Mouse (Mus musculus) left cerebral cortex, postnatal 4 days (tissue): Measurements from ENCODE around the gene Nodal. TPM values are rescaled to one million over a fixed set of nuclear protein-coding genes. Genes with fewer than 3 reads are reported as not detected.
"Not testable (repeated sequence)": the region's sequence is repeated elsewhere in the genome, so short reads cannot be mapped to it uniquely, and the experiment has no call there.

Source experiments
- DNase-seq: peaks from one replicate; pipeline ENCODE4 v3.0.0-alpha.2; 2022
- intact Hi-C: fragments of 180-260 bp; cut with DNase I; formaldehyde crosslinking; loops from one replicate; pipeline ENCODE4 v1.15.1; 2025
- total RNA-seq, 2 experiments: library from RNA; stranded (reverse); gene quantifications; 2 replicates each; pipeline ENCODE4 v1.2.3; 2021

The Nodal gene
- total RNA-seq, 2 experiments from 2014 or later: 0.18 TPM; not detected in 1

DNA sequence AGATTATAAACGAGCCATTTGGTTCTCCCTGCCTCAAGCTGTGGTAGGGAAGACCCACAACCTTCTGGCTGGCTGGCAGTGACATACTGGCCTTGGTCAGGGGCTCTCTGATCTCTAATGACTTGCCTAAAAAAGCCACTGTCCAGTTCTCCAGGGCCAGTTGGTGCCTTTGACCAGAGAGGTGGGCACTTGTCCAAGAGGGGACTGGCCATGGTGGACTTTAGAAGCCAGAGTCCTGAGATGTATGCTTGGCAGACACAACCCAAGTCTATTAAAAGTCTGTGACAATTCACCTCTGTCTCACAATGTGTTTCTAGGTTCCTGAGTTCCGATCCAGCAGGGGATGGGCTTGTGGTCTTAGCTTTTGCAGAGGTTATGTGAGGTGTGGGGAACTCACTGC, 7.3 kb downstream of the Nodal start:
- intact Hi-C loops: no loop called here
- no peak for DNase-seq

DNA sequence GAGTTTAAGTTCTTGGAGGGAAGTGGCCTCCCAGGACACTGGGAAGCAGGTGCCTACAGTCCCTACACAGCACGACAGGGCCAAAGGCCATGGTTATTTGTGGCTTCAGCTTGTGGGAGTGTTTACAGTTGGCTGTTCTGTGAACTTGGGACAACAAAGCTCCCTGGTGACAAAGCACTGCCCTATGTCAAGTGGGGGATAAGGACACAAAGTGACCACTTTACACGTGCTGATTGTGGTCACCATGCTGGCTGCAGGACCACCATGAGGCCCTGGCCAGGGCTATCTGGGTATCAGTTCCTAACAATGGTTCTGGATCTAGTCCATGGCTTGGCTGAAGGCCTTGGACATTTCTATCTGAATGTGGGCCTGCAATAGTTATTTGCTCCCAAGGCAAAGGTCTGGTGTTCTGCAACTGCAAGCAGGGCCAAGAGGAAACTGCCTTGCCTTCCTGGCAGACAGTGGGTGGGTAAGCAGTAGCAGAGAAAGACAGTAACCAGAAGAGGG, 8.5 kb downstream of the Nodal start:
- intact Hi-C loops: no loop called here
- DNase-seq: no peak

DNA sequence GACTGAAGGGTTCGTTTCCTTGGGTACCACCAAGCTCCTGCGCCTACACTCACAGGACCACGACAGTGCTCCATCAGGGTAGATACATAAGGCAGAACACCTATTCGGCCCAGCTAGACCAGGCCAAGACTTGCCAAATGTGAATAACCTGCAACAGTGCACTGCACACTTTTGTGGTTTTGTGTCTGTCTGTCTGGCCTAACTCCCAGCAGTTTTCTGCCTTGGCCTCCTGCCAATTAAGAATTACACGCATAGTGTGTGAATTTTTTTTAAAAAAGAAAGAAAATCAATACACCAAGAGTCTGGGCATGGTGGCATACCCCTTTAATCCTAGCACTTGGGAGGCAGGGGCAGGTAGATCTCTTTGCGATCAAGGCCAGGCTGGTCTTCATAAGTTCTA, 10.2 kb downstream of the Nodal start:
- intact Hi-C loops: no loop called here

DNA sequence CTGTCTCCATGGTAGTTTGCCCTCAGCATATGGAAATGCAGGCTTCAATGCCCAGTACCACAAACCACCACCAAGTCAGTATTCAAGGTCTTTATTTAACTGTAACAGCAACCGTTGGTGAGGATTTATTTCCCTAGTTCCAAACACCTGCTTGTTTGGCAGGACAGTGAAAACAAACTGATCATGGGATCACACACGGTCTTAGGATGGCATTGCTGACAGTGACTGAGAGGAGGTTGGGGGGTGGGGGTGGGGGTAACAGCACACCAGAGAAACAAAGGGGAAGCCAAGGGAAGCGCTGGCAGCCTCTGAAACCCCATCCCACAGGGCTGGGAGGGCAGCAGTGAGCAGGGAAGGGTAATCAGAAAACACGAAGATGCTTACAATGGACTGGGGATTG, 10.6 kb downstream of the Nodal start:
- no peak for DNase-seq
- intact Hi-C loops: no loop called here

More for the DNA sequence above, 10.2 kb downstream of the Nodal start:
- no peak for DNase-seq

DNA sequence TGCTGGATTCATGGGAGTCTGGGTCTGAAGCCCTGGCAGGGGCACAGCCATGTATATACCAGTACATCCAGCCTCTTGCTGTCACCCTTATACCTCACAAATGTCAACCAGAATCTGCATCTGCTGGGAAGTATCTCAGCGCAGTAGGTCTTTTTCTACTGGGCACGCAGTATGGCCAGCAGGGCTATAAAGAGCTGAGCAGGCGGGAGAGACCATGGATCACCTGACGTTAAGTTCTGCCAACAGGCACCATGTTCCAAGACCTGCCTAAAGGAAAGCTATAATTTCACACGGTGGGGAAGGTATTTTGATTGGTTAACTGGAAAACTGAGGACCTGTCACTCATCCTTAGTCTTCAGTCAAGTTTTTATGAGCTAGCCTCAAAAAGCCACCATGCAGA, 11.3 kb downstream of the Nodal start:
- DNase-seq: no peak
- intact Hi-C loops: no loop called here

DNA sequence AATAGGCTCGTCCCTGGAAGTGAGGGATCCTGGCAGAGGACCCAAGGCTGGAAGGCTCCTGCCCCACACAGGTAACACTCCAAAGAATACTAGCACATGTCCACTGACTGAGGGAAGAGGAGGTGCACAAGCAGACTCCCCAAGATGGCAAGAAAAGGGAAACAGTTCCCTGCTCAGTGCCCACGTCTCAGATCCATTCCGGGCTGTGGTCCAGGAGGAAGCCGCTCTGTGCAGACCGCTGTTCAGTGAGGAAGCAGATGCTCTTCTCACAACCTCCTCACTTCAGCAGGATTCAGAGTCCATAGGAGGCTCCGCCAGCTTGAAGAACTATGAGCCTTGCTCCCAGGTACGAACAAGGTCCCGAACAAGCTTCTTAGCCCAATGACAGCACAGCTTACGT, 13.6 kb downstream of the Nodal start:
- no peak for DNase-seq
- intact Hi-C loops: no loop called here

DNA sequence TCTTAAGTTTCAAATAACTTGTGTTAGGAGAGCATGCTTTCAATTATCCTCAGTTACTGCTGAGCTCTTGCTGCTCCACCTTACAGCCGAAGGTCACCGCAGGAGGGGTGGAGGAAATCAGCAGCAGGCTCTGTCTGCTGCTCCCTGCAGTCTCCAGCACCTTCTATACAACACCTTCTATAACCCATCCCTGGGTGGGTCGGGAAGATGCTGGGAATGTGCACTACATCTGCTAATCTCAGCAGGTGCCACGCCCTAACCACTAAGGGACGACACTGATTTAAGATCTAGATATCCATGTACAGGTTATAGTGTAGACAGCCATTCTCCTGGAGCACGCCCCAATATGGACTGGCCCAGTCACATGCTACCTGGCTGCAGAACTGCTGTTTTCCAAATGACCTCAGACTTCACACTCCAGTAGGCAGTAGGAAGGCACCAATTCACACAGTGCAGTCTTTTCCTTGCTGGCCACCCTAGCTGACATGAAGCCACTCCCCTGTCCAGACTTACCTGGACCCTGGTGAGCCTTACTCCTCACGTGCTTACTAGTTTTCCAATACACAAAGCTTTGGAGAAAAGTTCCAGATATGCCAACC, 22.5 kb downstream of the Nodal start:
- no peak for DNase-seq
- intact Hi-C loops: no loop called here

DNA sequence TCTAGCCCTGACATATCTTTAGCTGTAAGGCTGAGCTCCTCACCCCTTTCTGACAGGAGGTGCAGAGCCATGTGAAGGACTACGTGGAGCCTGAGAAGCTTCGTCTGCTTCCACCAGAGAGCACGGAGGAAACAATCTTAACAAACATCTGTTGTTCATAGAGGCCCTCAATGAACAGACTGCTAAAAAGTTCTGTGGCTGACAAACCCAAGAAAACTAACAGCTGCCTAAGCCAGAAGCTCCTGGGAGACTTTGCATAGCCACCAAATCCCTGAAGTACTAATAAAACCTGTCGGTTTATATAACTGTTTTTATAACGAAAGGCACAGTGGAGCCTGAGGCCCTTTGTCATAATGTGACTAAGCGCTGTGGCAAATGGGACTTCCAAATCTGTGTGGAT, 25.7 kb downstream of the Nodal start:
- no peak for DNase-seq
- intact Hi-C loops: no loop called here

DNA sequence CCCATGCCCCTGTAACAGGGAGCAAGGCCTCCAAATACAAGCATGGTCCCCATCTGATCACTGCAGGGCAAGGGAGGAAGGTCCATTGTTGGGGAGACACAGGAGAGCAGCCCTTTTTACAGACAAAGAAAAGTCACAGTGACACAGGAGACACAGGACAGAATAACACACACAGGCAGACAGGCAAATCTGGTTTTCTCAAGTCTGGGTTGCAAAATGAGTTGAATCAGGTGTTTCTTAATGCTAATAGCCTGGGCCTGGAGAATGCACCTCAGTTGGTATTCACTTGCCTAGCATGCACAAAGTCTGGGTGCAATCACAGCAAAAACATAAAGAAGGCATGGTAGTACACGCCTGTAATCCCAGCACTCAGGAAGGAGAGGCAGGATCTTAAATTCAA, 26.1 kb downstream of the Nodal start:
- no peak for DNase-seq
- intact Hi-C loops: no loop called here

DNA sequence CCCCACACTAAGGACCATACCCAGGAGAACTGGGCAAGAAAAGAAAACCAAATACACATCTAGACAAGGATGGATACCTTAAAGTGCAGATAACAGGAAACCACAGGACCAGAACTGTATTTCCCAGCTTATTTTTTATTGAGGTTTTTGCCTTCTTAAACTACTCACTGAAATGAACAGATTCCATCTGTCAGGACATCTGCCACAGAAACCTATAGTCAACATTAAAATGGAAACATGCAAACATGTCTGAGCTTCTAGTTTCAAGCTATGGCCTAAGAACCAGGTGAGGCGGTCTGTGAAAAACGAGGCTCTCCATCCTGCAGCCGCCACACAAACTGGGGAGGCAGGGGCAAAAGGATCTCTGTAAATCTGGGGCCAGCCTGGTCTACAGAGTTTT, 27.2 kb downstream of the Nodal start:
- no peak for DNase-seq
- intact Hi-C loops: no loop called here

DNA sequence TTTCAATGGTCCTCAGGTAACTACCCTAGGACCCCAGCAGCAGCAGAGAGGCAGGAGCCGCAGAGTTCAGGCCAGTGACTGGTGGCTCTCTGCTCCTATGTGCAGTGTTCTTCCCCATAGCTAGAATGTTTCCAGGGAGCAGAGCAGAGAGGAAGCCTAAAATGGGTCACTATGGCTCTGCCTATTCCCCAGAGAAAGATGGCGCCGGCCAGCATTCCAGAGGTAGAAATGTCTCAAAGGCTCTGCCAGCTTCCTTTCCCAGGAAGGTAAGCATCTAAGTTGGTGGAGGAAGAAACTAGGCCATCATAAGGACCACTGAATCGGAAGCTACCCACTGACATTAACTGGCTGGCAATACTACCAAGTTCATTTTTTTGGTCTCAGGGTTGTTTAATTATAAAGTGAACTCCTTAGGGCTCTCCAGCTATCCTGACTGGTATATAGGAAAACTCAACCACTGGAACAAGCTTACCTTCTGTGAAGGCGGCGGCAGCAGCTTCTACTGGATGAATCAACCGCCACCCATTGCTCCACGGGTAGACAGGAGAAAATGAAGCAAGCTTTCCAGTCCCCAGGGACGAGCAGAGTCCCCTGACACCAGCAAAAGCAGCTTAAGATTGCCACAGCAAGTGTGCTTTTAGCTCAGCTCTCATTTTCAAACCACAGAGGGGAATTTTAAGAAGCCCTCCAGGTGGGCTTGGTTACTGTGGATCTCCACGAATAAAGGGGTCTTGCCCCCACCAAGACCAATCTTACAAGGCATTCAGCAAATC, 30.0 kb downstream of the Nodal start:
- intact Hi-C loops: no loop called here
- DNase-seq: no peak

DNA sequence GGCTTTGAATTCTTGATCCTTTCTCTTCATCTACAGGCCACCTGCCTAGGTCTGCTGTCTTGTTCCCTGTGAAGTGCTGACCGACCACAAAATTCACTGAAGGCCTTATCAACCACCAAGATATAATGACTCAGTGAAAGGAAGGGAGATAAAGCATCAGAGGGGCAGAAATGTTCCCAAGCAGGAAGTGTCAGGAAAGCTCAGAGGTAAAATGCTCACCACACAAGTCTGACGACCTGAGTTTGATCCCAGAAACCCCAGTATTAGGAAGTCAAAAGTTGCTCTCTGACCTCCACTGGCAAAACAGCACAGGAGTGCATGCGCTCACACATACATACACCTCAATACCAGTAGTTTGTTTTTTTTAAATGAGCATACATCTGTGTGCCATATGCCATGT, 31.1 kb downstream of the Nodal start:
- intact Hi-C loops: no loop called here
- no peak for DNase-seq

DNA sequence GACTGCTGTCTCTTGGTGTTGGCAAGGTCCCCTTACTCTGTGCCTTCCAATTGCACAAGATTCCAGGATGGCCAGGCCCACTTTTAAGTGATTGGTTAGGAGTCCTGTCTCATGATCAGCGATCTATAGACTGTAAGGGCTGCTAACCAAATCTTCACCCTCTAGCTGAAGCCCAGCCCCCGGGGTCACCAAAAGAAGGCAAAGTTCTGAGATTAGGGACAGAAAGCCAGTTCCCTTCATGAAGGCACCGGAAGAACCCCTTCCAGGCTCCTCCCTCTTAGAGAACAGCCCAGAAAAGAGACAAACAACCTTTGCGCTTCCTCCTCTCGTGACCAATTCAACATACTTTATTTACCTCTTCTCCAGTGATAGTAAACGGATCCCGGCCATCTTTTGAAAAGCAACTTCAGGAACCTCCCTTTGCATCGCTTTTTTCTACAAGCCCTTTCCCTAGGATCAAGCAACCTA, 33.7 kb downstream of the Nodal start:
- DNase-seq: no peak

DNA sequence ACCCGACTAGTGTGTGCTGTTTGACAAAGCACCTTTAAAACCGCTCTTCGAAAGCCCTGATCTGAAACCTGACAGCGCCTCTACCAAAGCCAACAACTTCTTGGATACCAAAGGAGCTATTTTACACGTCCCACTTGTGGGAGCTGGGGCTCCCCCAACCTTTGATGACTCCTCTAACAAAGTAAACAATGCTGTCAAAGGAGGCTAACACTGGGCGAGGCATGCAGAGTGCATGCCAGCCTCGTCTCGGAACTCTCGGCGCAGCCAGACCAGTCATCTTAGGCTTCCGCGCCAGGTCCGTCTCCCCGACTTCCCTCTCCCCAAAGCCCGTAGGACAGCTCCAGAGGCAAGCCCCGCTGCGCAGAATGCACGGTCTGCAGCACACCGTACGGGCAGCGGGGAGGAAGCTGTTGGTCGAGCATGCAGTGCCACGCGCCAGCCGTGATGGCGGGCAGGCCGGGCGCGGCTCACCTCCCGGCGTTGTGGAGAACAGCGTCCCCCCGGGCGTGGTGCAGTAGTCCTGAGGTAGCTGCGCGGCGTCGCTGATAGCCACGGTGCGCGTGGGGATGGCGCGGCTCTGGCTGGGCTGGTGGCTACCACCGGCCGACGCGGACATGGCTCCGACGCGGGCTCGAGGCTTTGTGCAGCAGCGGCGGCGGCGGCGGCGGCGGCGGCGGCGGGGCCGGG, 34.3 kb downstream of the Nodal start:
- intact Hi-C loops: no loop called here
- peak; percentile 42 for DNase-seq

More for the DNA sequence above, 33.7 kb downstream of the Nodal start:
- intact Hi-C loops: no loop called here

DNA sequence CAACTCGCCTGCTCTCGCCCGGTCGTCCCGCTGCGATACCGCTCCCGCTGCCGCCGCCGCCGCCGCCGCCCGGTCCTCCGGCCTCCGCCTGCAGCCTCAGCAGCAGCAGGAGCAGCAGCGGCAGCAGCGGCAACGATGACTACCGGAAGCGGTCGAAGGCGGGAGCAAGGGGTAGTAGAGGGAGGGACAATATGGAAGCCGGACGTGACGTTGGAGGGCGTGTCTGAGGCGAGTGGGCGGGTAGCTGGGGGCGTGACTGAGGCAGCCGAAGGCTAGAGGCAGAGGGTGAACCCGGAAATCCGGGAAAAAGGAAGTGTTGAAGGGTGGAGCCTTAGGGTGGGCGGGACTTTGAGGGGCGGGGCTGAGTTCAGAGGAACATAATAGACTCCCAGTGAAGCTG, 34.9 kb downstream of the Nodal start, which contains the start of gene Eif4ebp2:
Gene Eif4ebp2 (minus strand): TSS at position 17 of the 400 bp plus-strand sequence.
- intact Hi-C loops: no loop called here
- peak; percentile 99 for DNase-seq

DNA sequence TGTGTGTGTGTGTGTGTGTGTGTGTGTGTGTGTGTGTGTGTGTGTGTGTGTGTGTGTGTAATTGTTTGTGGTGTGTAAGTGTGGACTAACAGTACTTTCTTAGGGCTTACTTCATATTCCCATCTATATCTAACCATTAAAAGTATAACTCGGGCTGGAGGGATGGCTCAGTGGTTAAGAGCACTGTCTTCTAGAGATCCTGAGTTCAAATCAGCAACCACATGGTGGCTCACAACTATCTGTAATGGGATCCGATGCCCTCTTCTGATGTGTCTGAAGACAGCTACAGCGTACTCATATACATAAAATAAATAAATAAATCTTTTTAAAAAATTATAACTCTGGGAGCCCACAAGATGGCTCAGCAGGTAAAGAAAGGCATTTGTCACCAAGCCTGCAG, 35.4 kb downstream of the Nodal start:
- intact Hi-C loops, DNase-seq: not testable (repeated sequence)

DNA sequence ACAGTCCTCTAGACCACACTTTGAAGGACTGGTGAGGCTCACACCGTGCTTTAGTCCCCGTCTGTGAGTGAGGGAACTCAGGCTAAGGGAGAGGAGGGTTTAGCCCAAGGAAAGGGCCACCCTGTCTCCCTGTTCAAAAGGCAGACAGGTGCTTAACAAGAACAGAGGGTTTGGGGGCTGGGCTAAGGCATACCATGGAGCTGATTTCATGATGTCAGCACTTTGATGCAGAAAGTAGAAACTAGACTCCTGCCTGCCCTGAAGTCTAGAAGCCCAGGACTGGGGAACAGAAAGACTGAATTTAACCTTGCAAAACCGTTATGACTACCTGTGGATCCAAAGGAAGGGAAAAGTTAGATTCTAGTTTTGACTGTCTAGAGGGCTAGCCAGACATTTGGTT, 39.4 kb downstream of the Nodal start:
- no peak for DNase-seq
- intact Hi-C loops: no loop called here

DNA sequence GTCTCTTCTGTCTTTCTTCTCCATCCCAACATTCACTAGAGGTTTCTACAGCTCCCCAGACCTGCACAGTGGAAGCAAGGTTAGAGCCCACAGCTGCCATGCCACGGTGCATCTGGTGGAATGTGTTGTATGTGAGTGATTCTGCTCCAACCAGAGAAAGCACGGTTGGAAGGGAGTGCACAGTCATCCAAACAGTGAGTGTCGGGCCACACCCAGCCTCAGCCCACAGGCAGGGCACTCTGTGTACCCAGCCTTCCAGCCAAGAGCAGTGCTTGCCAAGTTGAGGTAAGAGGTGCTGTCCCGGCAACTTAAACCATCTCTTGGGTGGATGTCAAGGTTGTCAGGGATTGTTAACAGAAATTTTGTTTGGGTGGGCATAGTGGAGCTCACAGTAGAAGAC, 47.2 kb downstream of the Nodal start:
- intact Hi-C loops: no loop called here
- DNase-seq: no peak

DNA sequence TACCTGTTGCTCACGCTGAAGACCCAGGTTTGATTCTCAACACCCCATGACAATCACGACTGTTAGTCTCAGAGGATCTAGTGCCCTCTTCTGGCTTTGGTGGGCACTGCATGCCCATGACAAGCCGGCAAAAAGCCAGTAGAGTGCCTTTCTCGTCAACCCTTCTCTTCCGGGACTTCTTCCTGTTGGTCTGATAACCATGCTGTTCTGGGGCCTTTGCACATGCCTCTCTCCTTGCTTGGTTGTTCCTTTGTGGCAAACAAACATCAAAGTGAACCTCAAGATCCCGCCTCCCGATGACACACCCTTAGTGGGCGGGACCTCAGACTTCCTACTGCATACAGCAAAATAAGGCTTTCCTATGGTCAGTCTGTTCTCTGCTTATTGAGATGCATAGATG, 48.5 kb downstream of the Nodal start:
- DNase-seq: no peak
- intact Hi-C loops: no loop called here

DNA sequence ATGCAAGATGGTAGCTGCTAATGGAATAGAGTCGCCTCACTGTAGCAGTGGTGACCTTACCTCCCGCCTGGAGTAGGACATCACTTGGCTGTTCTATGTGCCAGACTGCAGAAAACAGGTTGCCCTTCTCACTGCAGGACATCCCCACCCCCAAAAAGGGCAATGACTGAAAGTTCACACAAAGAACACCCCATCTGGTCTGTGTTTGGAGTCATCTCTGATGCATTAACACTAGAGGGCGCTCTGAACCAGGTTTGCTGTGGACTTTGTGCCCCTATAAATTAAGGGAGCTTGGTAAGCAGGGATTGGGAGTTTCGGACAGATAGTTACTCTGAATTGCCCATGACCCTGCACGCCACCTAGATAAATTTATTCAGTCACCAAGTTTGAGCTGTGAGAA, 49.1 kb downstream of the Nodal start:
- intact Hi-C loops: no loop called here
- DNase-seq: peak; percentile 22

DNA sequence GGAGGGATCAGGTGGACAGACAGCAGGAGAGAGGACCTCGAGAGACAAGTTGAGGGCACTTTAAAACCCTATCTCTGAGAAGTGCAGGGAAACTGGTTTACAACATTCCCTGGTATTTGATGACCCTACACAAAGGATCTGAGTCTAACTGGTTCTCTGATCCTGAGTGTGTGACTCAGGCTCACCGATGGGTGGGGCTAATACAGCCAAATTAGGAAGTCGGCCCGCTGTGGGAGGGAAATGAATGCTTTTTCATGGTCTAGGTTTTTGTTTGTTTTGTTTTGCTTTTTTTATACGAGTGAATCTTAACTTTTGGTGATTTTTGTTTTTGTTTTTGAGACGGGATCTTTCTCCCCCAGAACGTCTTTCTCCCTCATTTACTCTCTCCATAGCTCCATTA, 51.1 kb downstream of the Nodal start:
- intact Hi-C loops: no loop called here
- DNase-seq: no peak

DNA sequence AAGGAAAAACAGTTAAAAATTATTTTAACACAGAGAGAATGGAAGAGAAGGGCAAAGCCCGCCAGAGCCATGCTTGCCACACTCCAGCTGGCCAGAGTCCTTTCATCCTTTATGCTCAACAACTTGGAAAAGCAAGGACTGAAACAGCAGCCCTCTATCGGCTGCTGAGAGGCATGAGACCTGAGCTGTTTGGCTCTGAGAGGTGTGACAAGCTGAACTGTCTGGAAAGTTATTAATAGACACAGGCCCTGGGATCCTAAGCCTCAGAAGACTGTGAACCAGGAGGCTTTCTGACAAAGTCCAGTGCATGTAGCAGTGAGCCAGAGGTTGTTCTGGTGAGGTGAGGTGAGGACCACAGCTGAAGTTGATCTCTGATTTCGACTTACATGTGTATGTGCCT, 55.9 kb downstream of the Nodal start:
- intact Hi-C loops: no loop called here
- DNase-seq: no peak
